Mouse (Mus musculus) limb, embryonic 14.5 days (tissue): ENCODE results near the gene Trp53i11. TPM values are rescaled to one million over a fixed set of nuclear protein-coding genes. Genes with fewer than 3 reads are reported as not detected.

Source experiments
- ATAC-seq: fragments of 200-750 bp; cut with Nextera tagmentation; 2 replicates; pipeline ENCODE4 v1.8.0; 2017; ENCODE audit warnings: low read depth, moderate number of reproducible peaks, moderate TSS enrichment; ENCODE audit not compliant: low FRiP score
- DNase-seq: peaks from one replicate; pipeline ENCODE4 v3.0.0-alpha.2; 2015; ENCODE audit warnings: low spot score
- H3K27ac ChIP-seq: fragments of 300-500 bp; sonication (generic); replicated peaks from 2 replicates; pipeline ENCODE4 v1.5.1; 2014; ENCODE audit warnings: low read depth, mild to moderate bottlenecking, low read length, moderate library complexity, mixed read lengths
- H3K27me3 ChIP-seq: fragments of 300-500 bp; sonication (generic); 2 replicates; pipeline ENCODE4 v1.6.1; 2014; ENCODE audit warnings: low read length, mixed read lengths; ENCODE audit not compliant: control insufficient read depth, insufficient read depth
- H3K36me3 ChIP-seq: fragments of 300-500 bp; sonication (generic); 2 replicates; pipeline ENCODE4 v1.6.1; 2014; ENCODE audit warnings: mild to moderate bottlenecking, low read length, moderate library complexity, mixed read lengths; ENCODE audit not compliant: control insufficient read depth, insufficient read depth
- H3K4me1 ChIP-seq: fragments of 300-500 bp; sonication (generic); 2 replicates; pipeline ENCODE4 v1.6.1; 2014; ENCODE audit warnings: antibody characterized with exemption, low read length, mixed read lengths; ENCODE audit not compliant: control insufficient read depth, insufficient read depth
- H3K4me2 ChIP-seq: fragments of 300-500 bp; sonication (generic); replicated peaks from 2 replicates; pipeline ENCODE4 v1.6.1; 2014; ENCODE audit warnings: low read depth, mild to moderate bottlenecking, low read length, moderate library complexity; ENCODE audit not compliant: severe bottlenecking
- H3K4me3 ChIP-seq: fragments of 300-500 bp; sonication (generic); replicated peaks from 2 replicates; pipeline ENCODE4 v1.5.1; 2014; ENCODE audit warnings: low read length
- H3K9ac ChIP-seq: fragments of 300-500 bp; sonication (generic); 2 replicates; pipeline ENCODE4 v1.6.1; 2014; ENCODE audit warnings: mild to moderate bottlenecking, low read depth, low read length, moderate library complexity; ENCODE audit not compliant: severe bottlenecking
- H3K9me3 ChIP-seq: fragments of 300-500 bp; sonication (generic); 2 replicates; pipeline ENCODE4 v1.6.1; 2016; ENCODE audit warnings: low read length; ENCODE audit not compliant: control insufficient read depth
- POLR2A ChIP-seq: fragments of 200-500 bp; IDR thresholded peaks from 2 replicates; pipeline ENCODE4 v1.8.0; 2012; ENCODE audit warnings: inconsistent platforms, mild to moderate bottlenecking, moderate library complexity, borderline replicate concordance; ENCODE audit not compliant: insufficient read depth, insufficient read length; ENCODE audit errors: extremely low read depth
- WGBS: fragments of 180-500 bp; shearing (Covaris S2); extraction: QIAGEN DNeasy Blood & Tissue Kit; methylation state at CpG from one replicate; pipeline ENCODE4 v1.1.7; 2014; 5-methylcytosine and 5-hydroxymethylcytosine counted together
- polyA plus RNA-seq, 2 experiments: library from polyadenylated mRNA; depleted of rRNA in 1 of 2; stranded (reverse) in 1 of 2; unstranded in 1 of 2; fragments of >200 nt; fragmentation: Nextera tagmentation in 1 of 2; extraction: Ambion mirVana in 1 of 2; gene quantifications; 2 replicates each; pipeline versions ENCODE4 v1.2.1 to v1.2.3; 2012 to 2014

The Trp53i11 gene
- polyA plus RNA-seq, 2 experiments = 26.6 to 30.5 TPM

GRCm38 (mm10) chr2:93238864-93239263, 51.5 kb downstream of the Trp53i11 start:
- no peak for TF ChIP-seq POLR2A
- no peaks in the 10 kb centered on the region for H3K36me3 ChIP-seq
- no peak overlapping the region for H3K27ac ChIP-seq
- ATAC-seq (no peak), DNase-seq (no peak)
- H3K27me3 ChIP-seq = no peaks in the 10 kb centered on the region
- no peaks in the 10 kb centered on the region for H3K9me3 ChIP-seq
- peaks cover 7% of the 10 kb centered on the region; the same call in 1 of the 2 replicates for H3K4me1 ChIP-seq
- no peak overlapping the region for H3K4me3 ChIP-seq
- H3K4me2 ChIP-seq = no peak overlapping the region
- no peak overlapping the region for H3K9ac ChIP-seq
- 86% methylated on average over 6 of the region's 6 CpGs for WGBS

DNA sequence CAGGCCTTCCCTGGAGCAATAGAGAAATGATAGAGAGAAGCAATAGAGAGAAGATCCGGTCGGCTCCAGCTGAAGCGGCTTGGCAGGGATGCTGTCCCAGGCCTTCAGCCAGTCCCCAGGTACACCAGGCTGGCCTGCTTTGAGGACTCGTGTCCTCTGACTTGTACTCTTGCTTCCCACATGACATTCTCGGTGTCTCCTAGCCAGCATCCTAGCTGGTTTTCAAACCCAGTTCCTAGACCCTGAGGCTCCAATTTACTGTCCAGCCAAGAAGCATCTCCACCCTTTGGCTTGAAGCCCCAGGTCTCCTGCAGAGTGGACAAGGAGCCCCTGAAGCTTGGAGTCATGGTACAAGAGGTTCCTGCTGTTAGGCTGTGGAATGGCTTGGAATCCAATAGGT, 54.8 kb downstream of the Trp53i11 start:
- ATAC-seq = no peak
- Histone ChIP-seq H3K4me2 (no peak overlapping the region), H3K27me3 (no peaks in the 10 kb centered on the region), H3K4me1 (peaks cover 2% of the 10 kb centered on the region; the same call in 1 of the 2 replicates), H3K9me3 (no peaks in the 10 kb centered on the region), H3K4me3 (no peak overlapping the region), H3K36me3 (no peaks in the 10 kb centered on the region), H3K27ac (no peak overlapping the region), H3K9ac (no peak overlapping the region)
- no peak for DNase-seq
- 75% methylated on average over 5 of the region's 5 CpGs for WGBS
- TF ChIP-seq POLR2A = no peak

DNA sequence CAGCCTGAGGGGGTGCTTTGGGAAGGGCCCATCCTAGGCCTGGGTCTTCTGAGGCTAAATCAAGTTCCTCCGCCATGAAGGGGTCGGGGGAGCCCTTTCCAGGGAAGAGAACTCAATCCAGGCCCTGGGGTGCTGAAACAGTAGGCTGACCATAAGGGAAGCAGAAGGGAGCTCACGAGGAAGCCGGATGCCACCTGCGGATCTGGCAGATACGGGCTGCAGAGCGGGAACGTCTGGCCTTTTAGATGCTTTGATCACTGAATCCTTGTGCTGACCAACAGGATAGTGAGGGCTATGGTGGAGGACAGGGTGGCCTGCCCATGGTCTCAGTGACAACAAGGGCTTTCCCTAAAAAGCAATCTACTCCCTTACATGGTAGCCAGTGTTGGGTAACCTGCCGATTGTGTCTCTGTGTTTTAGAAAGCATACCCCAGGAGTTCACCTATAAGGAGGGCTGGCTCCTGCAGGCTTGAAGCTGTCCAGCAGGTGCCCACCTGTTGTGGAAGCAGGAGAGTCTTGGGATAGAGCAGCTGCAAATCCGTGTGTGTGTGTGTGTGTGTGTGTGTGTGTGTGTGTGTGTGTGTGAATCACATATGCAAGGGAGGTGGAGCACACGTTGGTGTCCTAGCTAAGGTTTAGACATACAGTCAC, 56.2 kb downstream of the Trp53i11 start:
- ATAC-seq (no peak), DNase-seq (no peak)
- H3K27me3 ChIP-seq = no peaks in the 10 kb centered on the region
- no peak overlapping the region for H3K4me3 ChIP-seq
- H3K4me1 ChIP-seq = no peaks in the 10 kb centered on the region
- H3K9ac ChIP-seq = no peak overlapping the region
- H3K27ac ChIP-seq = no peak overlapping the region
- H3K9me3 ChIP-seq = no peaks in the 10 kb centered on the region
- no peaks in the 10 kb centered on the region for H3K36me3 ChIP-seq
- TF ChIP-seq POLR2A = no peak
- 78% methylated on average over 11 of the region's 11 CpGs for WGBS
- no peak overlapping the region for H3K4me2 ChIP-seq

DNA sequence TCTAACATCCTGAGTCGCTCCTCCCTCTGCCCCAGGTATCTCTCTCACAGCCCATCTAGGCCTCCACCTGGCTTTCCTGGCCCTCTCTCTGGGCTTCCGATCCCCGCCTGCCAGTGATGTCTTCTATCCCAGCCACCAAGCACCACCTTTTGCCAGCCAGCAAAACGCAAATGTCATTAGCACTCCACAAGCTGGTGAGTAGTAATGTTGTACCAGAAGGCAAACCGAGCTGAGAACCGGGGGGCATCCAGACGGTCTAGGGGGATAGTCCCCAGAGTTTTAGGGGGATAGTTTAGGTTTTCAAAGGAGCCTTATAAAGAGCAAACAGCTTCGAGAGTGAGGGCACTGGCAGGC, 56.7 kb downstream of the Trp53i11 start:
- 64% methylated on average over 8 of the region's 8 CpGs for WGBS
- no peak for ATAC-seq

GRCm38 (mm10) chr2:93249058-93249457, 61.7 kb downstream of the Trp53i11 start:
- WGBS = 59% methylated on average over 6 of the region's 6 CpGs
- TF ChIP-seq POLR2A = no peak
- Histone ChIP-seq H3K9ac (no peak overlapping the region), H3K27ac (no peak overlapping the region), H3K4me2 (no peak overlapping the region), H3K9me3 (0 out of 2 replicates have a peak, but pooled peaks cover 5% of the 10 kb centered on the region), H3K4me3 (no peak overlapping the region), H3K36me3 (no peaks in the 10 kb centered on the region), H3K4me1 (peaks cover 3% of the 10 kb centered on the region; the same call in 1 of the 2 replicates), H3K27me3 (no peaks in the 10 kb centered on the region)
- DNase-seq = no peak
- ATAC-seq = no peak

More for the DNA sequence above, 56.7 kb downstream of the Trp53i11 start:
- no peak for TF ChIP-seq POLR2A
- Histone ChIP-seq H3K4me2 (no peak overlapping the region), H3K4me3 (no peak overlapping the region), H3K27ac (no peak overlapping the region), H3K27me3 (no peaks in the 10 kb centered on the region), H3K36me3 (no peaks in the 10 kb centered on the region), H3K9ac (no peak overlapping the region), H3K4me1 (no peaks in the 10 kb centered on the region), H3K9me3 (no peaks in the 10 kb centered on the region)
- DNase-seq = no peak
